Mouse (Mus musculus): Measurements from ENCODE around the gene Rer1.

Rer1 gene

DNA sequence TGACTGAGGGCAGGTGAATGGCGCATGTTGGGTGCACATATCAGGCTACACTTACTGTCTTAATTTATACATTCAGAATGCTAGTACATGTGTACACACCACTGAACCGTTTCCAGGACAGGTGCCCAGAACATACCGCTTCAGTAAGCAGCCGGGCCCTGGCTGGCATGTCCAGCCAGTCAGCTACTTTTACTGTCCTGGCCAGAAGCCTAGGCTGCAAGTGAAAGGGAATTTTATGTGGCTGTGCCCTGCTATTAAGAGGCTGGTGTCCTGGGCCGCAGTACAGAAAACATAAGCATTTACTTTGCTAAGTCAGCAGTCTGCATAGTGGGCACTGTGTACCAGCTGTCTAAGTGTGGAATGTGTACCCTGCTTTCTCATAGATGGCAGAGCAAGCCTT lies 15.3 kb downstream of the Rer1 start:
- DNase-seq: peak in 1 of 2 experiments; percentile 19

DNA sequence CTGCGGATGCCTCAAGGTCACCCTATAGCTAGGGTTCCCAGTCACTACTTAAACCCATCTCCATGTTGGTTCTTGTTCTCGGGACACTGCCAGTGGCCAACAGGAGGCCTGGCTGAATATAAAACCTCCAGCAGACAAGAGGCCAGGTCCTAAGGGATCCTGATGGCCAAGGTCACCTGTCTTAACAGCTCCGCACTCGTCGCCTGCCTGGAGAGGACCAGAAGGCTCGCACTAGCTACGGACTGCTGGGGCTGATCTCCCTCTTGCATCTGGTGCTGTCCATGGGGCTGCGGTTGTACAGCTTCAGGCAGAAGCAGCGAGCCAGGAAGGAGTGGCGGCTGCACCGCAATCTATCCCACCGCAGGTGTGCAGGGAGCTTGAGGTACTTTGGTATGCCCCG lies 16.0 kb downstream of the Rer1 start:
- no peak for DNase-seq

DNA sequence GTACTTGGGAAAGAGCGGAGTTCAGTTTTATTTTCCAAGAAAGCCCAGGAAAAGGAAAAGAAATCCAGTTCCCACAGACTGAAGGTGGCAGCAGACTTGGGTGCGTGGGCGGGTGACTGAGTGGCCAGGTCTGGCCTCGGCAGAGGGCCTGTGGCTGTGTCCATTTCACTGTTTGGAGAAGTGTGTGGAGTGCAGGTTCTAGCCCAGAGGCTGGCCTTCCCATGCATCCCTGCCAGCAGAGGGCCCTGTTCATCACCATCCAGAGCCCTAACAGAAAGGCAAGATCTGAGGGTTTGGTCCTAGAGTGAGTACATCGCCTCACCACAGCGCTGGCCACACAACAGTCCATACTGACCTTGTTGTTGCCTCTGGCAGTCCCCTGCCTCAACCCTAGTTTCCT lies 17.0 kb downstream of the Rer1 start:
- DNase-seq: peak; percentile 44 to 52

DNA sequence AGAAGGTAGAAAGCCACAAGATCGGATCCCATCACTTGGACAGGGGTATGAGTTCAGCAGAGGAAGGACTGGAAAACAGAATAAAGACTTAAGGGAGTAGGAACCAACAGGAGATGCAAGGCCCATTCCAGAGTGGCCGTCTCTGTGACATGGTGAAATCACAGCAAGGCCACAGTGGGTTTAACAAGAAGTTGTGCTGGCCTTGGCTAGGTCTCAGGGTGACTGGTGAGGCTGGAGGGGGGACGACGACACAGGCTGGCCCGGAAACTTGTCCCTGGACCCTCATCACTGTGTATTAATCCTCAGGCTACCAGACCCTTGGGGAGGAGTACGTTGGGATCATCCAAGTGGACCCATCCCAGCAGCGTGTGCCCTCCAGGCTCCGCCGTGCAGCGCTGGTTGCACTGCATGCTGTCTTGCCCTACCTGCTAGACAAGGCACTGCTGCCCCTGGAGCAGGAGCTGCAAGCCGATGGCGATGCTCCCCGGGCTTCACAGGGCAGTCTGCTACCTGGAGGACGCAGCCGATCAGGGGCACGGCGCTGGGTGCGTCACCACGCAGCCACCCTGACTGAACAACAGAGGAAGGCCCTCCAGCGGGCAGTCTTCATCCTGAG lies 17.7 kb downstream of the Rer1 start:
- DNase-seq: no peak

DNA sequence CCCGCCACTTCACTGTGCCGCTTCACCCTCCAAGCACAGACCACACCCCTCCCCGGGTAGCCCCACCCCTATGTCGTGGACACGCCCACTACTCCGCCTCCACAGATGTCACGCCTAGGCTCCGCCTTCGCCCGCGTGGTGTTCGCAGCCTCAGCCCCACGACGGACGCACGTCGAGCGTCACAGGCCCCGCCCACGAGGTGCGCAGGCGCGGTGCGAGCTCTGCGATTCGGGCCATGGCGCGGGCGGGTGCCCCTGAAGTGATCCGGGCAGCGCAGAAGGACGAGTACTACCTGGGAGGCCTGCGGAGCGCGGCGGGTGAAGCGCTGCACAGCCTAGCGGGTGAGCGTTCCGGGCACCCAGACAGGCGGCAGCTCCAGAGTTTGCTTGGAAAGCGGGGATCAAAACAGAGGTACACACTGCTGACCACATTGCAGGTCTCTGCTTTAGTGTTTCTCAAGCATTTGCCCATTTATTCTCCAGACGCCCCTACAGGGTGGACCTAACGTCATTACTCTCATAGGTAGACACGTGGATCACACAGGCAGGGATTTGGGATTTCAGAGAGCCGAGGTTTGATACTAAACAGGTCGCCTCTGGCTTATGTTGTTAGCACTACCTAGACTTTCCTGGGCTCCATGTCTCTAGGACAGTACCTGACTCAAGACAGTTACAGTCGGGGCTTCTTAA lies 19.2 kb downstream of the Rer1 start, which contains the start of gene Pex10:
Gene Pex10 (plus strand): TSS at position 183 of the 689 bp plus-strand sequence.
- peak; percentile 98 to 99 for DNase-seq

DNA sequence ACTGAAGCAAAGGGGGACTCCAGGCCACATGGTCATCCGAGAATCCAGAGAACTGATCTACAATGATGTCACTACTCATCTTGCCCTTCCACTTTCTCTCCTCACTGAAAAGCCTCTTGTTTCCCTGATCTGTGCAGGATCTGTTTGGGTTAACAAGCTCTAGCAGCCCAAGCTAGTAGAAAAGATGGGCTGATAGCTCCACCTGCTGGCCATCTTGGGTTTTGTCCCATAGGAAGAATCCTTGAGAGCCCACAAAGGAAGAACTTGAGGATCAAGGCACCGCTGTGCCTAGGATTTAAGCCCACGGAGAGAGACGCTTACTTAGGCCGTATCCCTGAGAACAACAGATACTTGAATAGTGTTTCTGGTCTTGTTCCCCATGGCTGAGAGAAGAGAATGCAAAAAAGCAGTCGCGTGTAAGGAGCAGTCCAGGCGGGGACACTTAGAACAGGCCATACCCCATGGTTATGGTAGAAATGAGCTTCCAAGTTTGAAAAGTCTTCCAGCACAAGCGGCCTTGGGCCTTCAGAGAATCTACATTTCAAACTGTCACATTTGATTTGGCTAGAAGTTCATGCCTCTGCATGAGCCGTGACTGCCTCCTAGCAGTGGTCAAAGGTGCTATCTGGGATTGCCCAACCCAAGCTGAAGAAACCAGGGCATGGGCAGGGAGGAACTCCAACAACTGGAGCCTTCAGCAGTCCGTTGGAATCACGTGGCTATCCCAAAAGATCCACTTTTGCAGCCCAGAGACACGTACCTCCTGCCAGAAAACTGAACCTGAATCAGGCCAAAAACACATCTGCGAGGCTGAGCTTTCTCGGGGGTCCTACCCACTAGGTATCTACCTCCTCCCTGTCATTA lies 20.0 kb downstream of the Rer1 start:
- DNase-seq: peak; percentile 94 to 96

DNA sequence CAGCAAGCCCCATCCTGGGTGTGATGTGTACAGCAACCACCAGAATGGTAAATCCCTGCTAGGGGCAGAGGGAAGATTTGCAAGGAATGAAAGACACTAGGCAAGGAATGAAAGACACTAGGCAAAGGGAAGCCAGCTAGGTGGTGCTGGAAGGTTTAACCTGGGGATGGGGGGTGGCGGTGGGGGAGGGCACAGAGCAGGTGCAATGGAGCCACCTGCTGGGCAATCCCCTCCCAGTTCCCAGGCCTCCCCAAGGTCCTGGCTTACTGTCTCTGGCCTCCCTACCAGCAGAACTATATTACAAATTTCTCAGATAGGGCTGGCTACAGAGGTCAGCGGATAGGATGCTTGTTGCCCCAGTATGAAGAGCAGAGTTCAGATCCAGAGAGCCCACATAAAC lies 21.7 kb downstream of the Rer1 start:
- DNase-seq: no peak

DNA sequence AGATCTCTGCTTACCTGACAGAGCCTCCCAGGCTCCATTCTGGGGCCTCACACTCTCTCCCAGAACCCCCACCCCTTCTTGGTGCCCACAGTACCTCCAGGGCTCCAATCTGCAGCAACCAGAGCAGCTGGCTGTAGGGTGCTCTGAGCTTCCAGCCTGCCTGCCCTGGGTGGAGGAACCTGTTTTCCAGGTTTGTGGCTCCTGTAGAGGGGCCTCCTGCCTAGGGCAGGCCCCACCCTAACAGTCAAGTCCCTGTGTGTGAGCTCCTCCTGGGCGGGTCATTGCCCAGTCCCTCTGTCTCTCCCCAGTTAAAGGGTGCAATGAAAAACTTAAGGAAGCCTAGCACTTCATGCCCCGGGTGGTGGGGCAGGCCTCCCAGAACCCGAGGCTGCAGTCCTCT lies 22.3 kb downstream of the Rer1 start:
- no peak for DNase-seq

DNA sequence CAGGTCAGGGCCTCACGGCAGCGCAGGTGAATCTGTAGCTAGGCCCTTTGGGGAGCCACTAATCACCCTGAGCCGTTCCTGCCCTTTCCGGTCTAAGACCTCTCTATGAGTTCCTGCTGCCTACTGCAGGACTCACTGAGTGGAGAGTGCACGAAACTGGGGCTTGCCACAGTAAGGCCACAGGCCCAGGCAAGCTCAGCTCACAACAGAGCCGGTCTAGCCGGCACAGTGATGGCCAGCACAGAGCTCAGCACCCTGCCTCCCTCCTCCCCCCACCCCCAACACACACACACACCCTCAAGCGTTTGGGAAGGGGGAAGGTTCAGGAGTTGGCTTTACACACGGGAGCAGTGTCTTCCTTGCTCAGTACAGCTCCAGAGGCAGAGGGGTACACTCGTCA lies 27.9 kb downstream of the Rer1 start:
- DNase-seq: no peak

DNA sequence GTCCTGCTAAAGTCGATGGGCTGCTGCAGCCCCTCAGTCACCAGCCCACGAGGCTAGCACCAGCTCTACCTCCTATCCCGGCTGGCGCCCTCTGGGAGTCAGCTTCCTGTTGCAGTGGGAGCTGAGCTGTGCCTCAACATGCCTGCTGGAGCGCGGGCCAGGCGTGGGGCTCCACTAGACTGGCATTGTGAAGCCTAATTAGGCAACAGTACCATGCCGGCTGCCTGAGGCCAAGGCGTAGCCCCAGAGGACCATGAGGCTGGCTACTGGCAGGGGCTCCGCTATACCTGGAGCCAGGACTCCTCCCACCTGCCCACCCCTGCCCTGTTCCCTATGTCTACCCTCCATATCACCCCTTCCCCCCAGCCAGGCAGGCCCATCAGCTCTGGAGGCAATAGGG lies 29.5 kb downstream of the Rer1 start, which contains the start of gene Plch2:
Gene Plch2 (minus strand): TSS at position 61 of the 400 bp plus-strand sequence.
- DNase-seq: peak; percentile 58 to 69

DNA sequence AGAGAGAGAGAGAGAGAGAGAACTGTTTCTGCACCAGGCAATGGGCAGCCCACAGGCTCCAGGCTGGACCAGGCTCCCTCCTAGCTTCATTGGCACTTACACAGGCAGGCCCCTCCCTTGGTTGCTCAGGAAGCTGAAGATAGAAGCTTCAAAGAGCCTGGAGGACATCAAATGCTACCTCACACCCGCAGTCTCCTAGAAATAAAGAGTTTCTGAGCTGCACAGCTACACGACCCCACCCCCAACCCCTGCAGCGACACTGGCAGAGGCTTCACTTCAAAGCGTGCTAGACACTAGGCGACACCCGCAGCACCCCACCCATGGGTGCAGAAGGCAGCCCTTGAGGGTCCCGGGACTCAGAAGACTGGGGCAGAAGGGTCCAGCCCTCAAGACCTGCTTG lies 36.1 kb downstream of the Rer1 start:
- DNase-seq: no peak

DNA sequence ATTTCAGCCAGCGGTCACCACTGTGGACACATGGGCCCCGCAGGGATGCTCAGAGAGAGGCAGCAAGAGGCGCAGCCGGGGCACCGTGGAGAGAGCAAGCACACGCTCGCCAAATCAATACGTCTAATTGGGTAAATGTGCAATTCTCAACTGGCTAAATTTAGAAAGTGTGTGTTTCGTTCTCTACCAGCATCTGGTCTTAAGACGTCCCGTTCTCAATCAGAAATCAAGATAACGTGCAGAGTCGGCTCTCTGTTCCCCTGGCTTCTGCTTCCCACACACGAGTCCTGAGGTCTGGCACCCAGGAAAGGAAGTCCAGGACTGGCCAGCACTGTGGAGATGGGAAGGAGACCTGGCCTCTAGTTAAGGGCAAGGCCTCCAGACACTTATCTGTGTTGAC lies 39.5 kb downstream of the Rer1 start:
- no peak for DNase-seq

DNA sequence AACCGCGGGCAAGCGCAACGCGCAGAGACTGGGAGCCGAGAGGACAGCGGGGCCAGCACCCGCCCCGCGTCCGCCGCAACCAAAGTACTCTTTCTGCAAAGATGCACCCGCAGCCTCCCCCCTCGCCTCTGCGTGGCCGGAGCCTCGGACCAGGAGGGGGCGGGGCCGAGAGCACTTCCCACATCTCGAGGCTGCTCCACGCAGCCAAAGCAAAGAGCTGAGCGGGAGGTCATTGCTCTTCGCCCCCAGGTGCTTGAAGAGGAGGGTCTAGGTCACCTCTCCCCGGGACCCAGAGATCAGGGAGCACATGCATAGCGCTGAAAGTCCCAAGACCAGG lies 42.9 kb downstream of the Rer1 start:
- peak in 1 of 2 experiments; percentile 63 for DNase-seq

DNA sequence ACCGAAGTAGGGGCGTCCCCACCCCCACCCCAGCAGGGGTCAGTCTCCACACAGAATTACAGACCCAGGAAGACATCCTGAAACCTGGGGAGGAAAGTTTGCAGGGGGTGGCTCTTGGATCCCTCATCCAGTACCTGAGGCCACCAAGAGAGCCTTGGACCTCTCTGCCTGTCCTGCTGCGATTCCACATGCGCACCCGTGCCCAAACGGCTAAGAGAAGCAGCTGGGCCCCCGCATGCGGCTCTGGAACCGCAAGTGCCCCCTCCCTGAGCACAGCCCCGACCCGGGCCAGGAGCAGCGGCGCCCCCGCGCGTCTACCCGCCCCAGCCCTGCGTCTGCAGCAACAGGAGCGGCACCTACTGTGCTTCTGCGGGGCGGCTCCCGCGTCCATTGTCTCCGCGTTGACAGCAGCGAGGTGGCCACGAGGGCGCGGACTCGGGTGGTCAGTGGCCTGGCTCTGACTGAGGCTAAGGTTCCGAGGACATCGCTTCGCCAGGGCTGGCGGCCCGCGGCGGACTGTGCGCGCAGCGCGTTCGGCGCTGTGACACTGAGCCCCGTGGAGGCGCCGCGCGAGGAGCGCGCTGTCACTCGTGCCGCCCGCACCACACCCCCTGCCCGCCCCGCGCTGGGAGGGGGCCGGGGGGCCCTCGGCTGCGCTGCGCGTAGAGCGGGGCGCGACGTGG lies 43.4 kb downstream of the Rer1 start:
- peak; percentile 48 to 54 for DNase-seq

DNA sequence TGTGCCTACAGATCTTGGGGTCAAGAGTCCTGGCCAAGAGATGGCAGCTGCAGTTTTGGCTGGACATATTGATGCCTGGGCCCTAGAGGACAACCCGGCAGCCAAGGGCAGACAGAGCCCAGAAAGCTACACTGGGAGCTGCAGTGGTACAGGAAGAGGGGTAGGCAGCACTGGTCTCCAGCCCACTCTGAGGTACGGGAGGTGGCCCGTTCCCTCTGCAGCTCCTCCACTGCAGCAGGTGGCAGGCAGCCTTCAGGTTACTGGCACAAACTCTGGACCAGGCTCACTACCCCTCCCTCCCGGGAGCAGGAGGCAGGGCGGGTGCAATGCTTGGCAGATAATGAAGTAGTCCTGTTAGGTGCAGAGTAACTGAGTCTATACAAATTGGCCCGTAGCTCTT lies 45.5 kb downstream of the Rer1 start:
- DNase-seq: peak; percentile 56 to 63

DNA sequence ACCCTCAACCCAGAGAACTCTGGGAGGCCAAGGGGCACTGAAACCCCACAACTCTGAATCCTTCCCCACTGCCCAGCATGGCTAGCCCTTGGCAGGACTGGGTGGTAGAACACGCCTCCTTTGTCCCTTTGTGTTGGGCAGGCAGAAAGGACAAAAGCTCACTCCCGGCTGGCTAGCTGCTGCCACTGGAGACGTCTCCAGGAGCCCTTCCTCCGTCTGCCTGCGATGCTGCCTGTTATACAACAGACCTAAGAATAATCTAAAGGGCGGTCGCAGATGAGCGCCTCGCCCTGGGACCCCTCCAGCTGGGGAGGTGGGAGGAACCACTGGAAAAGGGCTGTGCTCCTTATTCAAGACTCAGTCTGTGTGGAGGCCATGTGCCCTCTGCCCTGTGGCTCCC lies 46.0 kb downstream of the Rer1 start:
- no peak for DNase-seq

DNA sequence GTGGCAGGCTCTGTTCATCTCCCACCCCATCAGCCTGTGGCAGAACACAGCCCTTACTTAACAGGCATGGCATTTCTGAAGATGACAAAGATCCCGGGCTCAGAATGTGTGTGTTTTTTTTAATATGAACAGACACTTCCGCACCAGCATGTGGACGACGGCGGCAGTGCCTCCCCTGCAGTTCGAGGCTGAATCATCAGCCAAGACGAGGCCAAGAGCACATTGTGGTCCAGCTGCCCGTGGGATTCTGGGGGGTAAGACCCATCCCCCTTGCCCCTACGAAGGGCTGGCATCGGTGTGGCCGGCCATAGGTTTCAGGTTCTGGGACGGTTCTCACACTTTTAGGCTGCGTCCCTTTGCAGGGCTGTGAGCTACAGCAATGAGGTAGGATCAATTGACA lies 51.4 kb downstream of the Rer1 start:
- DNase-seq: peak; percentile 71 to 73

DNA sequence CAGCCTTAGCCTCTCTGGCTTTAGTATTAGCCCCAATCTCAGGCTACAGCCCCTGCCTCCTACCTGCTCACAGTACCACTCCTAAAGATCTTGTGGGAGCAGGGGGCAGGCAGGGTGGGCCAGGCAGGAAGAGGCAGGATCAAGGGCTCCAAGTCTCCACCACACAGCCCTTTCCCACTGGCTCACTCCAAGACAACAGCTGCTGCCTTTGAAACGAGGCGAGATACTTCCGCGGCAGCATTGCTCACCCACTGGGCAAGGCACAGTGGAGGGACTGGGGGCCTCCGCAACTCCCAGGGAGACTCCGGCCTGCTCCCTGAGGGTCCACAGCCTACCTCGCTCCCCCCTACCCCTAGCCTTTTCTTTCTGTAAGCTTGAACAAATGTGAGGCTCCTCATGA lies 52.0 kb downstream of the Rer1 start:
- DNase-seq: peak; percentile 58 to 59

DNA sequence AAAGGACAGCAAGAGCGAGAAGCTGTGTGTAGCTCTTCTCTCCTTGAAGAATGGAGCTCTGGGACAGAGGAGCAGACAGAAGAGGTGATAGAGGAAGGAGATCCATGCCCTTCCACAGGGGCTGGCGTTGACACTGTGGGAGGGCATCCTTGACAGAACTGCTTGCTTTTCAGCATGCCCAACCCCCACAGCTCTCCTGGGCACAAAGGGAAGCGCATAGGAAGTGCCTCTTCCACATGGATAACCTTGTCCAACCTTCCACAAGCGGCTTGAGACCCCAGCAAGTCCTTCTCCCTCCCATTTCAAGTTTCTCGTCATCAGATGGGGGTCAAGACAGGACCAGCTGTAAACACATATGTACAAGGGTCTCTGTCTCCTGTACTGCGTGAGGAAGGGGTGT lies 53.1 kb downstream of the Rer1 start:
- DNase-seq: peak in 1 of 2 experiments; percentile 45

DNA sequence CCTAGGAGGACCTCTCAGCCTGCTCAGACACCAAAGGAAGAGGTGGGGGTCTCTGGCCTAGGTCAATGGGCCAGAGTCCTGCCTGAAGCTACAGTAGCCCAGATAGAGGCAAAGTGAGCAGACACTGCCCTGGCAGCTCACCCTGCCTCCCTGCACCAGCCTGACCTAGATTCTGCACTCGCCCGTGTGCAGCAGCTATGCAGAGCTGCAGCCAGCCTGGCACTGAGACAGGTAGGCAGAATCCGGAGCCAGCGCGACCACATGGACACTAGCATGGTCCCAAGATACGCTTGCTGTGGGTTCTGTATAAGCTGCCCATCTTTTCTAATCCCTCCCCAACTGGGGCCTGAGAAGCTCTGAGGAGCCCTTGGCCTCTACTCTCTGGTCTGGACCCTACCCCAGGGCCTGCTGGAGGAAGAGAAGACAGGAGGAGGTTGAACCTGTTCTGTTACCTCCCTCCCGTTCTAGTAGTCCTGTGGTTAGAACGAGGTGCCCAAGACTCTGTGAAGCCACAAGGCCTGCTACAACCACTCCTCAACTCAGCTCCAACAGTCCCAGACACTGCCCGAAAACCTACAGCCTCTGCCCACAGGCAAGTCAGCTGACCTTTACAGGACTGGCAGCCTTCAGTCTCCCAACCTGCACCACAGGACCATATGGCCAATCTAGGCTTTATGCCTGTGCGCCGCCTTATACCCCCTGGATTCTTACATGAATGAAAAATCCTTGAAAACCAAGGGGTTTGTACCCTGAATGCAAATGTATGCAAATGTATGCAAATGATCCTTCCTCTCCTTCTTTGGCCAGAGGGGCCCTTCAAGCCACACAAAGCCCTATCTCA lies 61.8 kb downstream of the Rer1 start:
- peak; percentile 92 to 94 for DNase-seq

Data from cerebellum, postnatal 10 days (tissue).